Mouse (Mus musculus) mouse trophoblast stem cell (cell line): ENCODE results near the gene Prrc2b.

Experiments used
- in situ Hi-C, 2 experiments: fragments of 300-500 bp; cut with MseI, MboI; formaldehyde crosslinking; loops; 2 replicates in 1 of 2; 3 replicates in 1 of 2; pipeline ENCODE4 v1.15.1; 2025

Gene Prrc2b

DNA sequence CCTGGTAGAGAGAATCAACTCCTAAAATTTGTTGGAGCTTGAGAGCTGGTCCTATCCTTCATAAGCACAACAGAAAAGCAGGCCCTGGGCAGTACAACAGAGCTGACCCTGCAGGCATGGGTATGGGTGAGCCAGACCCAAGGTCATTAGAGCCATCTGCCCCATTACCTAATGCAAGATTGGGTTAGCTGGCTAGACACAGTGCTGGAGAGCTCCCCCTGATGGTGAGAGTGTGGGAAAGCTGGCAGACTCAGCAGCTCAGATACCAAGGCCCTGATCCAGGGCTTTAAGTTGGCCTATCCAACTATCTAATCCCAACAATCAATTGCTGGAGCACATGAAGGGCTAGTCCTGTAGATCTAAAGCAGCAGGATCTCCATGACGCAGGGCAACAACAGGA, 131.8 kb downstream of the Prrc2b start:
- in situ Hi-C loops = no loop called here

DNA sequence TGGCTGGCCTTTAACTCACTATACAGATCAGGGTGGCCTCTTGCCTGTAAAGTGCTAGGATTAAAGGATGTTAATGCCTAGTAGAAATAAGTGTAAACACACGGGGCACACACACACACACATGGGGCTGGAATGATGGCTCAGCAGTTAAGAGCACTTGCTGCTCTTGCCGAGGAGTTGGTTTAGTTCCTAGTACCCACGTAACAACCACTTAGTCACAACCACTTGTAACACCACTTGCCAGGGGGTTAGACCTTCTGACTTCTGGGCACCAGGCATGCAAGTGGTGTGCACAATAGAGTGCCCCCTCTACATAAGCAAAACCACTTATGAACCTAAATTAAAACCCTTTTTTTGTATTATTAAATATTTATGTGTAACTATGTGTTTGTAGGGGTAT, 133.1 kb downstream of the Prrc2b start:
- in situ Hi-C loops = no loop called here
